Mouse (Mus musculus): ENCODE data around the gene Lyrm4. TPM values are rescaled to one million over a fixed set of nuclear protein-coding genes. Genes with fewer than 3 reads are reported as not detected.

The Lyrm4 gene
- total RNA-seq, 2 experiments from 2014 or later: 8.0 to 8.1 TPM

GRCm38 (mm10) chr13:35947354-35948000 is 169.8 kb downstream of the Lyrm4 start:
- intact Hi-C loops (cut with DNase I): loop anchor here (2.0 kb wide), 2 partner anchors 173 to 917 kb away; no protein-coding TSS in a partner anchor
- DNase-seq: peak; percentile 81 to 83

GRCm38 (mm10) chr13:35946659-35947353 is 170.5 kb downstream of the Lyrm4 start:
- DNase-seq: no peak
- intact Hi-C loops (cut with DNase I): loop anchor here (2.0 kb wide), 2 partner anchors 172 to 916 kb away; no protein-coding TSS in a partner anchor

DNA sequence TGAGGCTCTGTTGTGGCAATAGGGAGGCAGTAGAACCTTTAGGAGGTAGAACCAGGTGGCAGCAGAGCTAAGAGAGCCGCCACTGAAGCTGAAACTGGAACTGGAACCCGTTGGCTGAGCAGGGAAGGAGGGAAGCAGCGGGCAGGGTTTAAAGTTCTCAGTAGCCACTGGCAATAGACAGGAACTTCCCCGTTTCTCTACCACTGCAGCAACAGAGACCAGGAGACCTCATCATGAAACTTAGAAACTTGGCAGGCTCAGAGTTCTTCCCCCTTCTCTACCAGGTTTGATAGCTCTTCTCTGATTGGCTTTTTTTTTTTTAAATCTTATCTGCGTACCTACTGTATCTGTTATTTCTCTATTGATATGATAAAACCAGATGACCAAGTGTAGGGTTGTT is 176.4 kb downstream of the Lyrm4 start:
- intact Hi-C loops (cut with DNase I): no loop called here
- DNase-seq: no peak

- intact Hi-C loops (cut with DNase I): no loop called here
- DNase-seq: no peak
These were observed 177.3 kb downstream of the Lyrm4 start for GRCm38 (mm10) chr13:35939871-35940665.

DNA sequence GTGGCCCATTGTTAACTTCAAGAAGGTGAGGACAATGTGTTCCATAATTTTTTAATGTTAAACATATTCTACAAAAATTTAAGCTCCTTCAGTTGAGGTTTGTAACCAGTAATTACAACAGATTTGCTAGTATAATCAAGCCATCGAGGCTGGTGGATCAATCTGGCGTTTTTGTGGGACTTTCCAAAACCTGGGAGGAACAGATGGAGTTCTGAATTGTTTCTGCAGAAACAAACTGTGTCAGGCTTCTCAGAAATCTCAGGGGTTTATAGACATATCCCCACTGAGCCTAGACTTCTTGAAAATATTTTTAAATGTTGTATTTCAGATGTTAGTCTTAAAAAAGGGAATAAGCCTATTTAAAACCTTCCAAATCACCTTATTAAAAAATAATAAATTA is 179.3 kb downstream of the Lyrm4 start:
- no peak for DNase-seq
- intact Hi-C loops (cut with DNase I): no loop called here

Other genes with a start within 250 kb of the Lyrm4 start
- gene Rpp40, start 211.2 kb downstream of the Lyrm4 start, total RNA-seq (2021): 1 to 10 TPM; 3.5 to 4.7 TPM
- under 1 TPM; 0.37 to 0.38 TPM for gene Ppp1r3g, start 158.7 kb downstream of the Lyrm4 start, total RNA-seq (2021)
- 10 to 100 TPM; 63.2 to 65.6 TPM for gene Fars2, start 114 bp downstream of the Lyrm4 start, total RNA-seq (2021)

Data from heart, postnatal 14 days (tissue).